Comparison of ENCODE assay signal across 8 mouse cellular contexts in the genomic region with DNA sequence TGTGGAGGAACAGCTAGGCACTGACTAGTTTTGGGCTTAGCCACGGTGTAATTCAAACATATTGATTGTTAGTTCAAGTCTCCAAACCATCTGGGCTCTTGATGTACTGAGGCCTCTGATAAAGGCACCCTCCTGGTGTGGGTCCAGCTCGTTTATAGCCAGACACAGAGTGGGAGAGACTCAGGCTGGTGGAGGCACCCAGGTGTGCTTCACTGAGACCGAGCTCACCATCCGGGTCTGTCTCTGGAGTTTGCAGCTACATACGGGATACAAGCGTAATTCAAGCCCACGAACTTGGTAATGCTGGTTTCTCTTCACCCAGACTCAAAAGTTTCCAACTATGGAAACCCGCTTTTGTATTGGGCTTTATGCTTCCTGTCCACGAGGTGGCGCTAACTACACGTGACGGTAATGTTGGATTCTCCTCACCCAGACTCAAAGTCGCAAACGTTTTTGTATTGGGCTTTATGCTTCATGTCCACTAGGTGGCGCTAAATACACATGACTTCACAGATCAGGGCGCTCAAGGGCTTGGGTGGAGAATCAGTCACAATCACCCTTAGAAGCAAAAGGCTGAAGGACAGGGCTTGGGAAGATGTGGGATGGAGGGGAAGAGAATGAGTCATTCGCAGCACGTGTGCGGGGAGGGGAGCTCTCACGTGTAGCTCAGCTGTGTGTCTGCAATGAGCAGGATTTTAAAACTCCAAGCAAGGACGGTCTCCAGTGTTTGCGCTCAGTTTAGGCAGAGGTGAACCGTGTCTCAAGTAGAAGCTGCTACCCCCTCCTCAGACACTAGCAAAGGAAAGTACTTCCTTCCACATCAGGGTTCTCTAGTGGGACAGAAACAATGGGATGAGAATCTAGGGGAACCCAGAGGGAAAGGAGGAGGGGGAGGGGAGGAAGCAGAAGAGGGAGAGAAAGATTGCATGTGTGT. TPM values are rescaled to one million over a fixed set of nuclear protein-coding genes. Genes with fewer than 3 reads are reported as not detected.
DNase-seq lines count a peak whose midpoint lies in the region; ATAC-seq lines count a peak whose summit lies in the region.

No protein-coding gene starts in this region.

- DNase-seq in adrenal gland, adult 18-20 months (ENCODE audit: low spot score in 2 of 2), result peak; percentile 68 to 71
- DNase-seq in embryo, embryonic 11 days, result peak; percentile 96
- DNase-seq in gastrocnemius, postnatal 25 days, result peak; percentile 48
- peak; percentile 90 to 93 for DNase-seq in left cerebral cortex, adult 9 months (ENCODE audit: low spot score in 2 of 2)
- peak; percentile 96 for DNase-seq in mesoderm, embryonic 11.5 days (ENCODE audit: low read depth, low spot score)
- DNase-seq in right cerebral cortex, postnatal 36 days (ENCODE audit: low spot score in 2 of 2), result peak; percentile 75 to 86
- peak; percentile 76 for DNase-seq in yolk sac, embryonic 10.5 days (ENCODE audit: low spot score)

- ATAC-seq in inflammation-experienced regulatory T-cells, adult 6 months, result peak; percentile 85

RNA-seq across cellular contexts. Expression of gene Map3k21, which starts 40.0 kb away (rescaled TPM):
- under 1 TPM; 0.22 to 0.96 TPM for total RNA-seq in adrenal gland, adult 18-20 months (2021)
- total RNA-seq in gastrocnemius, postnatal 25 days (2021), result under 1 TPM; 0.05 to 0.08 TPM
- not detected for polyA plus RNA-seq in inflammation-experienced regulatory T-cells, adult 6 months (2017; shearing (Covaris generic))

RNA-seq across cellular contexts. Expression of gene Kcnk1, which starts 44.7 kb away (rescaled TPM):
- total RNA-seq in adrenal gland, adult 18-20 months (2021), result 10 to 100 TPM in 1 of 2 experiments, 1 to 10 TPM in 1; 1.4 to 11.9 TPM
- 1 to 10 TPM in 1 of 2 experiments, under 1 TPM in 1; 0.13 to 1.0 TPM for total RNA-seq in gastrocnemius, postnatal 25 days (2021)
- polyA plus RNA-seq in inflammation-experienced regulatory T-cells, adult 6 months (2017; shearing (Covaris generic)), result not detected

RNA-seq across cellular contexts. Expression of gene Pcnx2, which starts 52.2 kb away (rescaled TPM):
- total RNA-seq in adrenal gland, adult 18-20 months (2021), result under 1 TPM; 0.51 to 0.60 TPM
- total RNA-seq in gastrocnemius, postnatal 25 days (2021), result under 1 TPM; 0.29 to 0.41 TPM
- polyA plus RNA-seq in inflammation-experienced regulatory T-cells, adult 6 months (2017; shearing (Covaris generic)), result under 1 TPM; 0.44 to 0.74 (median 0.61) TPM

Comparison
In these comparisons a context has a peak if more than half of its experiments do, and no peak if none do; other contexts are left out.
1. Peak in every context shown above with its lines: DNase-seq and ATAC-seq.